Mouse (Mus musculus): ENCODE data around the gene Prkg1.

GRCm38 (mm10) chr19:31811371-31811770 is 46.5 kb upstream of the Prkg1 start:
- TF ChIP-seq GATA1 (IDR thresholded peaks at IDR 0.05; ENCODE audit: borderline replicate concordance, low read length) (no peak), FLI1 (IDR thresholded peaks at IDR 0.05; ENCODE audit: low read length) (no peak)
